Mouse (Mus musculus) CD4-positive, CD25-positive, alpha-beta regulatory T cell, adult 2 months (primary cell): Measurements from ENCODE around the gene Akap13.
"Not testable (repeated sequence)": the region's sequence is repeated elsewhere in the genome, so short reads cannot be mapped to it uniquely, and the experiment has no call there.

Experiments
- DNase-seq: peaks from one replicate; pipeline ENCODE4 v3.0.0-alpha.2; 2012; ENCODE audit warnings: low read depth, low spot score

The Akap13 gene

GRCm38 (mm10) chr7:75759992-75760514, 304.7 kb downstream of the Akap13 start:
- no peak for DNase-seq

GRCm38 (mm10) chr7:75760661-75761319, 305.5 kb downstream of the Akap13 start:
- DNase-seq, result not testable (repeated sequence)

GRCm38 (mm10) chr7:75762225-75762624, 306.9 kb downstream of the Akap13 start:
- not testable (repeated sequence) for DNase-seq

GRCm38 (mm10) chr7:75767080-75767769, 311.9 kb downstream of the Akap13 start:
- DNase-seq, result not testable (repeated sequence)

- no peak for DNase-seq
Observed at GRCm38 (mm10) chr7:75768169-75768568, 312.8 kb downstream of the Akap13 start.

GRCm38 (mm10) chr7:75769909-75770308, 314.6 kb downstream of the Akap13 start:
- DNase-seq, result no peak

- DNase-seq, result peak; percentile 57
Observed at GRCm38 (mm10) chr7:75774095-75775078, 319.1 kb downstream of the Akap13 start.

GRCm38 (mm10) chr7:75778053-75778452, 322.7 kb downstream of the Akap13 start:
- DNase-seq, result no peak

GRCm38 (mm10) chr7:75780812-75781211, 325.5 kb downstream of the Akap13 start:
- DNase-seq, result peak; percentile 58

GRCm38 (mm10) chr7:75781298-75781947, 326.1 kb downstream of the Akap13 start:
- DNase-seq, result no peak

- peak; percentile 95 for DNase-seq
Observed at GRCm38 (mm10) chr7:75781948-75782722, 326.8 kb downstream of the Akap13 start.

- DNase-seq, result no peak
Observed at GRCm38 (mm10) chr7:75782723-75783011, 327.3 kb downstream of the Akap13 start.

GRCm38 (mm10) chr7:75785388-75786328, 330.3 kb downstream of the Akap13 start:
- no peak for DNase-seq

- DNase-seq, result no peak
Observed at GRCm38 (mm10) chr7:75786812-75787211, 331.5 kb downstream of the Akap13 start.

GRCm38 (mm10) chr7:75787371-75787770, 332.0 kb downstream of the Akap13 start:
- DNase-seq, result peak; percentile 36

GRCm38 (mm10) chr7:75788069-75788800, 332.9 kb downstream of the Akap13 start:
- not testable (repeated sequence) for DNase-seq

GRCm38 (mm10) chr7:75788801-75789135, 333.4 kb downstream of the Akap13 start:
- DNase-seq, result not testable (repeated sequence)

GRCm38 (mm10) chr7:75789746-75790145, 334.4 kb downstream of the Akap13 start:
- peak; percentile 36 for DNase-seq
